Mouse (Mus musculus) kidney, postnatal 10 days (tissue): Measurements from ENCODE around the gene Gm3239.
"Not testable (repeated sequence)": the region's sequence is repeated elsewhere in the genome, so short reads cannot be mapped to it uniquely, and the experiment has no call there.

ENCODE experiments used
- DNase-seq: peaks from one replicate; pipeline ENCODE4 v3.0.0; 2021; ENCODE audit warnings: mixed read lengths

The Gm3239 gene

GRCm38 (mm10) chr14:4663892-4664291 is at the start of gene Gm3239:
Gene Gm3239 (plus strand): TSS chr14:4664192.
- DNase-seq = not testable (repeated sequence)

GRCm38 (mm10) chr14:4632052-4632451 is 31.9 kb upstream of the Gm3239 start, which contains the start of gene Gm8159:
Gene Gm8159 (plus strand): TSS chr14:4632352.
- DNase-seq = not testable (repeated sequence)

- peak; percentile 8 for DNase-seq
These were observed 14.7 kb upstream of the Gm3239 start for GRCm38 (mm10) chr14:4649309-4649708.

- DNase-seq = peak; percentile 32
These were observed 13.7 kb upstream of the Gm3239 start for GRCm38 (mm10) chr14:4650324-4650723.

GRCm38 (mm10) chr14:4708938-4709337 is 44.9 kb downstream of the Gm3239 start, which contains the start of gene Gm7876:
Gene Gm7876 (plus strand): TSS chr14:4709238.
- not testable (repeated sequence) for DNase-seq
